14 mouse cellular contexts compared by ENCODE assay signal in genomic region chr3:108719761-108720160, GRCm38 (mm10). TPM values are rescaled to one million over a fixed set of nuclear protein-coding genes. Genes with fewer than 3 reads are reported as not detected.
A peak's percentile ranks its signal among the peaks of the same experiment; 100 is the strongest.
DNase-seq lines count a peak whose midpoint lies in the region; ATAC-seq and TF ChIP-seq lines count a peak whose summit lies in the region.
"Had no signal": no experiment of that assay in that cellular context is flagged by ENCODE, and none has a peak within 500 bp of the region (broad histone marks: within the 10 kb centered on the region; RNA-seq: fewer than 3 reads in every experiment).

No protein-coding gene starts in this region.

- no peaks in the 10 kb centered on the region for H3K9me3 ChIP-seq in liver, embryonic 12.5 days (replicated peaks)
- H3K9me3 ChIP-seq in liver, embryonic 11.5 days (ENCODE audit: control insufficient read depth, low read length) = no peaks in the 10 kb centered on the region
- H3K9me3 ChIP-seq in embryonic facial prominence, embryonic 14.5 days (ENCODE audit: control insufficient read depth, low read length) = no peaks in the 10 kb centered on the region
- H3K9me3 ChIP-seq in hindbrain, embryonic 16.5 days (ENCODE audit: control insufficient read depth, low read length) = no peaks in the 10 kb centered on the region
- H3K9me3 ChIP-seq in liver, postnatal 0 days (ENCODE audit: low read length) = no peaks in the 10 kb centered on the region
- H3K9me3 ChIP-seq: megakaryocyte, embryonic 14.5 days had no signal

- peak overlapping the region; percentile 73 for H3K4me2 ChIP-seq in liver, embryonic 12.5 days
- H3K4me2 ChIP-seq in liver, embryonic 11.5 days = no peak overlapping the region
- peak overlapping the region; percentile 78 for H3K4me2 ChIP-seq in embryonic facial prominence, embryonic 14.5 days (ENCODE audit: low read depth, low read length)
- peak overlapping the region; percentile 5; the same call in 1 of the 2 replicates for H3K4me2 ChIP-seq in hindbrain, embryonic 16.5 days (ENCODE audit: low read length)
- peak overlapping the region; percentile 80 for H3K4me2 ChIP-seq in liver, postnatal 0 days (ENCODE audit: low read depth, low read length)

- WGBS in liver, embryonic 12.5 days (ENCODE audit: insufficient replicate concordance) = 75% methylated on average over 3 of the region's 3 CpGs
- WGBS in liver, embryonic 11.5 days = 84% methylated on average over 3 of the region's 3 CpGs
- WGBS in embryonic facial prominence, embryonic 14.5 days = 78% methylated on average over 3 of the region's 3 CpGs
- 90% methylated on average over 3 of the region's 3 CpGs for WGBS in hindbrain, embryonic 16.5 days
- WGBS in liver, postnatal 0 days (ENCODE audit: insufficient replicate concordance) = 51% methylated on average over 3 of the region's 3 CpGs

- 0 out of 2 replicates have a peak overlapping the region, but pooled peaks have one; percentile 94 for H3K9ac ChIP-seq in liver, embryonic 12.5 days
- H3K9ac ChIP-seq in liver, embryonic 11.5 days (ENCODE audit: low read depth, low read length) = no peak overlapping the region
- no peak overlapping the region for H3K9ac ChIP-seq in embryonic facial prominence, embryonic 14.5 days (ENCODE audit: low read depth, low read length)
- H3K9ac ChIP-seq in hindbrain, embryonic 16.5 days (ENCODE audit: low read depth, low read length) = no peak overlapping the region
- H3K9ac ChIP-seq in liver, postnatal 0 days (replicated peaks) = no peak overlapping the region

- peaks cover 53% of the 10 kb centered on the region for H3K4me1 ChIP-seq in liver, embryonic 12.5 days
- H3K4me1 ChIP-seq in liver, embryonic 11.5 days (replicated peaks; ENCODE audit: control insufficient read depth, insufficient read depth, low read length) = peaks cover 10% of the 10 kb centered on the region
- peaks cover 26% of the 10 kb centered on the region for H3K4me1 ChIP-seq in embryonic facial prominence, embryonic 14.5 days (ENCODE audit: control insufficient read depth, insufficient read depth, low read length)
- H3K4me1 ChIP-seq in hindbrain, embryonic 16.5 days (ENCODE audit: control insufficient read depth, insufficient read depth, low read depth, low read length) = peaks cover 16% of the 10 kb centered on the region
- H3K4me1 ChIP-seq in liver, postnatal 0 days (ENCODE audit: insufficient read depth) = peaks cover 31% of the 10 kb centered on the region

- H3K27ac ChIP-seq in liver, embryonic 12.5 days = no peak overlapping the region
- no peak overlapping the region for H3K27ac ChIP-seq in liver, embryonic 11.5 days (ENCODE audit: low read depth, low read length)
- H3K27ac ChIP-seq in embryonic facial prominence, embryonic 14.5 days (replicated peaks; ENCODE audit: low read depth, low read length) = no peak overlapping the region
- no peak overlapping the region for H3K27ac ChIP-seq in hindbrain, embryonic 16.5 days (ENCODE audit: low read depth, low read length)
- no peak overlapping the region for H3K27ac ChIP-seq in liver, postnatal 0 days (ENCODE audit: low read depth)

- no peak for ATAC-seq in liver, embryonic 12.5 days
- no peak for ATAC-seq in liver, embryonic 11.5 days (replicated peaks; ENCODE audit: low FRiP score)
- ATAC-seq in embryonic facial prominence, embryonic 14.5 days (ENCODE audit: low read depth) = no peak
- no peak for ATAC-seq in hindbrain, embryonic 16.5 days
- ATAC-seq in liver, postnatal 0 days = no peak
- ATAC-seq in inflammation-experienced regulatory T-cells, adult 6 months = no peak

- no peak for DNase-seq in liver, embryonic 11.5 days (ENCODE audit: low spot score)
- no peak for DNase-seq in embryonic facial prominence, embryonic 14.5 days (ENCODE audit: low spot score)
- no peak for DNase-seq in liver, postnatal 0 days
- DNase-seq in lung, postnatal 4 days = no peak
- DNase-seq in cerebellum, postnatal 4 days (ENCODE audit: low spot score in 2 of 2) = no peak
- DNase-seq: embryo, embryonic 11 days; kidney, adult 18-20 months; thymus, postnatal 14 days had no signal

- peaks cover 4% of the 10 kb centered on the region; the same call in 1 of the 2 replicates for H3K36me3 ChIP-seq in liver, embryonic 12.5 days
- no peaks in the 10 kb centered on the region for H3K36me3 ChIP-seq in liver, embryonic 11.5 days (ENCODE audit: control insufficient read depth, insufficient read depth, low read length)
- H3K36me3 ChIP-seq in embryonic facial prominence, embryonic 14.5 days (ENCODE audit: control insufficient read depth, insufficient read depth, low read length) = no peaks in the 10 kb centered on the region
- no peaks in the 10 kb centered on the region for H3K36me3 ChIP-seq in hindbrain, embryonic 16.5 days (ENCODE audit: control insufficient read depth, insufficient read depth, low read length)
- H3K36me3 ChIP-seq in liver, postnatal 0 days (replicated peaks; ENCODE audit: insufficient read depth, low read length) = no peaks in the 10 kb centered on the region

- TF ChIP-seq EP300 in liver, postnatal 0 days (IDR thresholded peaks at IDR 0.05; ENCODE audit: low read depth) = no peak

- TF ChIP-seq CTCF in liver, postnatal 0 days (IDR thresholded peaks at IDR 0.05; ENCODE audit: low read depth) = no peak

- peak overlapping the region; percentile 85; the same call in 1 of the 2 replicates for H3K4me3 ChIP-seq in liver, embryonic 12.5 days
- no peak overlapping the region for H3K4me3 ChIP-seq in liver, embryonic 11.5 days (ENCODE audit: low read depth, low read length)
- H3K4me3 ChIP-seq in embryonic facial prominence, embryonic 14.5 days (ENCODE audit: low read depth, low read length) = no peak overlapping the region
- H3K4me3 ChIP-seq in hindbrain, embryonic 16.5 days (ENCODE audit: low read length) = no peak overlapping the region
- H3K4me3 ChIP-seq in liver, postnatal 0 days (ENCODE audit: low read depth, low read length) = no peak overlapping the region
- H3K4me3 ChIP-seq: megakaryocyte, embryonic 14.5 days had no signal

- 0 out of 2 replicates have a peak, but pooled peaks cover 8% of the 10 kb centered on the region for H3K27me3 ChIP-seq in liver, embryonic 12.5 days (replicated peaks)
- no peaks in the 10 kb centered on the region for H3K27me3 ChIP-seq in liver, embryonic 11.5 days (replicated peaks; ENCODE audit: control insufficient read depth, insufficient read depth, low read length)
- H3K27me3 ChIP-seq in embryonic facial prominence, embryonic 14.5 days (replicated peaks; ENCODE audit: control insufficient read depth, insufficient read depth, low read length) = no peaks in the 10 kb centered on the region
- H3K27me3 ChIP-seq in hindbrain, embryonic 16.5 days (replicated peaks; ENCODE audit: control insufficient read depth, insufficient read depth, low read length) = no peaks in the 10 kb centered on the region
- H3K27me3 ChIP-seq in liver, postnatal 0 days (ENCODE audit: insufficient read depth, low read length) = no peaks in the 10 kb centered on the region

RNA-seq across cellular contexts. Expression of gene Gpsm2, which starts 2.3 kb away (rescaled TPM):
- 51.1 and 53.9 TPM in 2 replicates for polyA plus RNA-seq in liver, embryonic 12.5 days (2016; fragmentation: Nextera tagmentation; extraction: Ambion mirVana)
- polyA plus RNA-seq in liver, embryonic 11.5 days (2014; fragmentation: Nextera tagmentation; extraction: Ambion mirVana) = 41.8 and 46.2 TPM in 2 replicates
- 69.5 and 85.1 TPM in 2 replicates for polyA plus RNA-seq in embryonic facial prominence, embryonic 14.5 days (2014; fragmentation: Nextera tagmentation; extraction: Ambion mirVana)
- polyA plus RNA-seq in hindbrain, embryonic 16.5 days (2015; fragmentation: Nextera tagmentation; extraction: Ambion mirVana) = 19.8 and 21.1 TPM in 2 replicates
- 18.3 and 21.6 TPM in 2 replicates for polyA plus RNA-seq in liver, postnatal 0 days (2015; fragmentation: Nextera tagmentation; extraction: Ambion mirVana)
- 10 to 100 TPM in 1 of 3 experiments, 1 to 10 TPM in 2; 2.0 to 11.4 (median 6.5) TPM for polyA plus RNA-seq in inflammation-experienced regulatory T-cells, adult 6 months (2017; shearing (Covaris generic))

RNA-seq across cellular contexts. Expression of gene Aknad1, which starts 19.7 kb away (rescaled TPM):
- polyA plus RNA-seq in liver, embryonic 12.5 days (2016; fragmentation: Nextera tagmentation; extraction: Ambion mirVana) = 0.24 and 0.37 TPM in 2 replicates
- polyA plus RNA-seq in liver, embryonic 11.5 days (2014; fragmentation: Nextera tagmentation; extraction: Ambion mirVana) = 0.44 and 0.45 TPM in 2 replicates
- polyA plus RNA-seq in embryonic facial prominence, embryonic 14.5 days (2014; fragmentation: Nextera tagmentation; extraction: Ambion mirVana) = 0.92 and 1.5 TPM in 2 replicates
- polyA plus RNA-seq in hindbrain, embryonic 16.5 days (2015; fragmentation: Nextera tagmentation; extraction: Ambion mirVana) = not detected in 2 replicates
- 0.06 and 0.13 TPM in 2 replicates for polyA plus RNA-seq in liver, postnatal 0 days (2015; fragmentation: Nextera tagmentation; extraction: Ambion mirVana)
- polyA plus RNA-seq in inflammation-experienced regulatory T-cells, adult 6 months (2017; shearing (Covaris generic)) = not detected
- polyA plus RNA-seq: heart, embryonic 11.5 days; small intestine, adult 2 months had no signal
